Mouse (Mus musculus): Measurements from ENCODE around the gene B4galt2. TPM values are rescaled to one million over a fixed set of nuclear protein-coding genes. Genes with fewer than 3 reads are reported as not detected.

Gene B4galt2
- polyA plus RNA-seq, 1 experiment, result 2.4 TPM

DNA sequence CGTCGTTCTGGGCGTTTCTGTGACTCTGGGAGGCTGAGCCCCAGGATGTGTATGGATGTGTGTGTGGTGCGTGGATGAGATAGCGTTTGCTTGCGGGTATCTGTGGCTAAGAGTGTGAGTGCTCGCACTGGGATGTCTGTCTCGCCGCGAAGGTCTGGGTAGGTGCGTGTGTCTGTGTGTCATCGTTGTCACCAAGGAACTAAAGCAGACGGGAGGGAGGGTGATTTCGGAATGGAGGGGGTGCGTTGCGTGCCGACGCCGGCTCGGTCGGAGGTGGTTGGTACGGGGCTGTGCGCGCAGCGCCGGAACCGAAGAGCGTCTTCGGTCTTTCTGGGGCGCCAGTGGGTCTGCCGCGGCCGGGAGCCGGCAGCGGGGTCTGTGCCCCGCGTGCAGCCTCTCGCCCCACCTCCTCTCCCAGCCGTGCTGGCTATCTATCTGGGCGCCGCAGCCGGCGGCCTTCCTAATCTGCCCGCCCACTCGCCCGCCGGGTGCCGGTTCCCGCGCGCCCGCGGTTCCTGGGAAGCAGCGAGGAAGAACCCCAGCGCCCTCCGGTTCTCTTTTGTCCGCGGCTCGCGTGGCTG lies 47.7 kb downstream of the B4galt2 start:
- Histone ChIP-seq H3K27ac (ENCODE audit: control insufficient read depth, insufficient read depth, low read depth, low read length, poor library complexity) (peak overlapping the region; percentile 92), H3K4me1 (ENCODE audit: control insufficient read depth, insufficient read depth, low read length) (peaks cover 6% of the 10 kb centered on the region), H3K4me3 (replicated peaks; ENCODE audit: control insufficient read depth, low read depth, low read length) (peak overlapping the region; percentile 87)
- TF ChIP-seq POLR2A (IDR thresholded peaks at IDR 0.05; ENCODE audit: borderline replicate concordance, control insufficient read depth, low read depth, low read length), result peak; percentile 31; the same call in 1 of the 2 replicates
- no peak for TF ChIP-seq CTCF (IDR thresholded peaks at IDR 0.05; ENCODE audit: control insufficient read depth, insufficient read depth, low read length)
- WGBS, result under 1% methylated on average over 59 of the region's 60 CpGs

GRCm38 (mm10) chr4:117834845-117835530 lies 48.3 kb downstream of the B4galt2 start:
- TF ChIP-seq CTCF (IDR thresholded peaks at IDR 0.05; ENCODE audit: control insufficient read depth, insufficient read depth, low read length), result no peak
- TF ChIP-seq POLR2A (IDR thresholded peaks at IDR 0.05; ENCODE audit: borderline replicate concordance, control insufficient read depth, low read depth, low read length), result peak; percentile 70; the same call in 1 of the 2 replicates
- peaks cover 6% of the 10 kb centered on the region for H3K4me1 ChIP-seq (ENCODE audit: control insufficient read depth, insufficient read depth, low read length)
- 5% methylated on average over 36 of the region's 36 CpGs for WGBS
- H3K27ac ChIP-seq (ENCODE audit: control insufficient read depth, insufficient read depth, low read depth, low read length, poor library complexity), result peak overlapping the region; percentile 92
- peak overlapping the region; percentile 87 for H3K4me3 ChIP-seq (replicated peaks; ENCODE audit: control insufficient read depth, low read depth, low read length)

DNA sequence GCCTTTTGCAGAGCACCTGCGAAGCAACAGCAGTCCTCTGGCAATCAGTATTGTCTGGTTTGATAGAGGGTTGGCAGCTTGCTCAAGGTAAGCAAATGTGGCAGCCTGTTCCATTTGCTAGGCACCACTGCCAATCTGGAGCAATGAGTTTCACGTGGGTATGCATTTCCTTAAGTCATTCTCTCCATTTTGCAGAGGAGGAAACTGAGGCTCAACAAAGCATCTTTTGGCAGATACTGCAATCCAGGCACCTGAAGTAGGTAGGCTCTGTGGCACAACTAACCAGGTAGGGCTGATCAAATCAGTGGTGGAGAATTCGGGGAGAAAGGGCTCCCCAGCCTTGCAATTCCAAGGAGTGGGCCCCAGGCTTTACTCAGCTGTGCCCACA lies 48.8 kb downstream of the B4galt2 start, which contains the start of gene Slc6a9:
Gene Slc6a9 (plus strand): TSS at position 50 of the 388 bp plus-strand sequence.
- peak within 1 kb of the TSS; percentile 92 for H3K27ac ChIP-seq (ENCODE audit: control insufficient read depth, insufficient read depth, low read depth, low read length, poor library complexity)
- H3K4me1 ChIP-seq (ENCODE audit: control insufficient read depth, insufficient read depth, low read length), result peaks cover 6% of the 10 kb centered on the region
- no peak for TF ChIP-seq POLR2A (IDR thresholded peaks at IDR 0.05; ENCODE audit: borderline replicate concordance, control insufficient read depth, low read depth, low read length)
- no peak for TF ChIP-seq CTCF (IDR thresholded peaks at IDR 0.05; ENCODE audit: control insufficient read depth, insufficient read depth, low read length)
- H3K4me3 ChIP-seq (replicated peaks; ENCODE audit: control insufficient read depth, low read depth, low read length), result peak within 1 kb of the TSS; percentile 87
- WGBS, result 38% methylated on average over 3 of the region's 3 CpGs

DNA sequence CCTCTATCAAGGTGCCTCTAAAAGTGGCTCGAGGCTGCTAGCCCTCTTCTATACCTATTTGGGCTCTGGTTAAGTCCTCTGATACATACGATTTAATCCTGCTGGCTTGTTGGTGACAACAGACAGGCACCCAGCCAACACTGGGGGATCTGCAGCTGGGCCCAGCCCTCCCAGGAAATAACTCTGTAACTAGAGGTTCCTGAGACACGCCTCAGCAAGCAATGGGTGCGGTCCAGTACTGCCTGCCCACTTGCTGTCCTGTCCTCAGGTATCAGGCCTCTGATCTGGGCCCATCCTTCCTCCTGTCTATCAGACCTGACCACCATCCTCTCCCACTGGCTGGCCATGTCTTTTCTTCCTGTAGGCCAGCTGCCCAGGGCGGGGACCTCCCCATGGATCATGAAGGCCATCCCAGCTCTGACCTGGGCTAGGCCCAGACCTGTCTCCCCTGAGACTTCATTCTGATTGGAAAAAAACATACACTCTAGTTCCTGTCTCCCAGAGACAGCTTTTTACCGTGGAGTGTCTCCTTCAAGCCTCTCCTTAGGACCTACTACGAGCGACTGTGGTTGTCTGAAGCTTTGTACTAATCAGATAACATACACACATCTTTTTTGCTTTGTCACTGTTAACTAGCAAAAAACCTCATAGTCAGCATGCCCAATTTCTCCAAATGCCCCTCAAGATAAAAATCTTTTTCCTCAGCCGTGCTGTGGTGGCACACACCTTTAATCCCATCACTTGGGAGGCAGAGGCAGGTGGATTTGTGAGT lies 51.2 kb downstream of the B4galt2 start:
- TF ChIP-seq POLR2A (IDR thresholded peaks at IDR 0.05; ENCODE audit: borderline replicate concordance, control insufficient read depth, low read depth, low read length), result no peak
- no peak for TF ChIP-seq CTCF (IDR thresholded peaks at IDR 0.05; ENCODE audit: control insufficient read depth, insufficient read depth, low read length)
- peaks cover 9% of the 10 kb centered on the region for H3K4me1 ChIP-seq (ENCODE audit: control insufficient read depth, insufficient read depth, low read length)
- H3K27ac ChIP-seq (ENCODE audit: control insufficient read depth, insufficient read depth, low read depth, low read length, poor library complexity), result peak overlapping the region; percentile 83
- WGBS, result 36% methylated on average over 9 of the region's 9 CpGs
- no peak overlapping the region for H3K4me3 ChIP-seq (replicated peaks; ENCODE audit: control insufficient read depth, low read depth, low read length)

GRCm38 (mm10) chr4:117831499-117831898 lies 51.8 kb downstream of the B4galt2 start:
- Histone ChIP-seq H3K4me3 (replicated peaks; ENCODE audit: control insufficient read depth, low read depth, low read length) (no peak overlapping the region), H3K4me1 (ENCODE audit: control insufficient read depth, insufficient read depth, low read length) (peaks cover 9% of the 10 kb centered on the region), H3K27ac (ENCODE audit: control insufficient read depth, insufficient read depth, low read depth, low read length, poor library complexity) (peak overlapping the region; percentile 83)
- WGBS, result 67% methylated on average over 2 of the region's 2 CpGs
- no peak for TF ChIP-seq CTCF (IDR thresholded peaks at IDR 0.05; ENCODE audit: control insufficient read depth, insufficient read depth, low read length)
- TF ChIP-seq POLR2A (IDR thresholded peaks at IDR 0.05; ENCODE audit: borderline replicate concordance, control insufficient read depth, low read depth, low read length), result no peak

DNA sequence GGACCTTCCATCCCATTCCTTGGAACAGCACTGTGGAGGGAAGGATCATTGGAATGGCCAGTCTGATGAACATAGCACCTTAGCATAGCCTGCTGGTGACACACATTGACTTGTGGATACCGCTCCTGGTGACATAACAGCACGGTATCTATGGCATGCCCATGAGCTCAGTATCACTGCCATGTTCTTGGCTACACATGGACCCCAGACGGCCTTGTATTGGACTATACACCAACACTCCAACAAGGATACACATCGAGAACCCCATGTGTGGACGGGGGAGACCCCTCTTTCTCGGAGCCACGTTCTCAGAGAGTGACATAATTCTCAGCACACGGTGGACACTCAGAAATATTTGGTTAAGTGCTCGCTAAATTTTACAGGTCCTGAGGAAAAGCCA lies 52.5 kb downstream of the B4galt2 start:
- WGBS, result 87% methylated on average over 9 of the region's 9 CpGs
- TF ChIP-seq POLR2A (IDR thresholded peaks at IDR 0.05; ENCODE audit: borderline replicate concordance, control insufficient read depth, low read depth, low read length) (no peak), CTCF (IDR thresholded peaks at IDR 0.05; ENCODE audit: control insufficient read depth, insufficient read depth, low read length) (no peak)
- H3K4me1 ChIP-seq (ENCODE audit: control insufficient read depth, insufficient read depth, low read length), result peaks cover 9% of the 10 kb centered on the region
- peak overlapping the region; percentile 83 for H3K27ac ChIP-seq (ENCODE audit: control insufficient read depth, insufficient read depth, low read depth, low read length, poor library complexity)
- H3K4me3 ChIP-seq (replicated peaks; ENCODE audit: control insufficient read depth, low read depth, low read length), result no peak overlapping the region

DNA sequence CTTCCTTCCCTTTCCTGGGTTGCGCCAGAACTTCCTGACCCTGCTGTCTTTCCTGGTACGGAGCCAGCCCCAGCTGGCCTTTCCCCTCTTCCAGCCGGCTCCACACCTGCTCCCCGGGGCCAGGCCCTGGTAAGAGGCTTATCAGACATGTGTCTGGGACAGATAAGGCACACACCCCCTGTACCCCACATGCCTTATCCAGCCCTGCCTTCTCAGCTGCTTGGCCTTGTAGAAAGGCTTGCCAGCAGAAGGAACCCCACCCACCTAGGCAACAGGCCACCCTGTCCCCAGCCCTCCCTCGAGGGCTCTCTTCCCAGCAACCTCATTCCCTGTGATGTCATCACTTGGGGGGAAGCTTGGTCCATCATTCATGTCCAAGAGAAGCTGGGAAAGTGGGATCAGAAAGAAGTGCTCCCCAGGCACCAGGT lies 53.1 kb downstream of the B4galt2 start:
- no peak for TF ChIP-seq CTCF (IDR thresholded peaks at IDR 0.05; ENCODE audit: control insufficient read depth, insufficient read depth, low read length)
- TF ChIP-seq POLR2A (IDR thresholded peaks at IDR 0.05; ENCODE audit: borderline replicate concordance, control insufficient read depth, low read depth, low read length), result no peak
- Histone ChIP-seq H3K4me3 (replicated peaks; ENCODE audit: control insufficient read depth, low read depth, low read length) (peak overlapping the region; percentile 11), H3K4me1 (ENCODE audit: control insufficient read depth, insufficient read depth, low read length) (peaks cover 9% of the 10 kb centered on the region), H3K27ac (ENCODE audit: control insufficient read depth, insufficient read depth, low read depth, low read length, poor library complexity) (peak overlapping the region; percentile 54)
- 25% methylated on average over 5 of the region's 5 CpGs for WGBS

Measured in bone marrow, adult 2 months (tissue).